Mouse (Mus musculus) ES-Bruce4 (cell line): ENCODE measurements around the gene Arid1b.

ENCODE experiments used
- CTCF ChIP-seq: IDR thresholded peaks from one replicate; pipeline ENCODE4 v1.8.1; 2011; ENCODE audit warnings: low read depth, low read length
- EP300 ChIP-seq: IDR thresholded peaks from 2 replicates; pipeline ENCODE4 v1.6.1; 2011; ENCODE audit warnings: low read depth, low read length; ENCODE audit not compliant: insufficient read depth
- POLR2A ChIP-seq: IDR thresholded peaks from one replicate; pipeline ENCODE4 v1.8.1; 2011; ENCODE audit warnings: low read length; ENCODE audit not compliant: insufficient read depth

DNA sequence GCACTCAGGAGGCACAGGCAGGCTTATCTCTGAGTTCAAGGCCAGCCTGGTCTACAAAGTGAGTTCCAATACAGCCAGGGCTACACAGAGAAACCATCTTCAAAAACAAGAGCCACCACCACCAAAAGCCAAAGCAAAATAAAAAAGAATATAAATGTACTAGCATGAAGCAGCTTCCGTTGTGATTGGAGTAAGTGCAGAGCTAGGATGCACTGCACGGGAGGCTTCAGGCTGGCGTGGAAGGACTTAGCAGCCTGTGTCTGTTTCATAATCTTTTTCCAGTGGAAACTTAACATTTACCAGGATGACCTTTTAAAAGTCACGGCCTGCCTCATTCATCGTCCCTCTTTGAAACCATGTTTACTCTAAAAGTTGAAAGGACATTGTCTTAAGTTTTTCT lies 67.5 kb downstream of the Arid1b start:
- TF ChIP-seq POLR2A = no peak
- no peak for TF ChIP-seq EP300
- no peak for TF ChIP-seq CTCF
